Mouse (Mus musculus) kidney, adult 2 months (tissue): ENCODE measurements at regions not wholly inside any gene's neighbourhood (a gene's known extent, or its start where the extent isn't known, plus 50 kb on each side); places are given as distances from the start of the nearest gene placed in this dataset.

Source experiments
- CTCF ChIP-seq: fragments of 200-500 bp; conservative IDR thresholded peaks from 2 replicates; pipeline ENCODE4 v1.5.1; 2011; ENCODE audit warnings: low read depth, mild to moderate bottlenecking, control low read depth, low read length, moderate library complexity, mixed read lengths; ENCODE audit not compliant: insufficient read depth, insufficient read length
- POLR2A ChIP-seq: fragments of 200-500 bp; IDR thresholded peaks from one replicate; pipeline ENCODE4 v1.6.1; 2011; ENCODE audit warnings: low read depth, low read length, control low read depth

GRCm38 (mm10) chr19:14314301-14314700 lies 283.6 kb downstream of the Tle4 start:
- TF ChIP-seq POLR2A, result no peak
- no peak for TF ChIP-seq CTCF
